Mouse (Mus musculus) MEL (cell line): ENCODE results near the gene Tspan4. TPM values are rescaled to one million over a fixed set of nuclear protein-coding genes. Genes with fewer than 3 reads are reported as not detected.

ENCODE experiments used
- DNase-seq: peaks from one replicate; pipeline ENCODE4 v3.0.0; 2011; ENCODE audit warnings: low read depth, low spot score
- H3K27ac ChIP-seq: 2 replicates; pipeline ENCODE4 v1.5.1; 2012; ENCODE audit warnings: low read depth, mild to moderate bottlenecking, control low read depth, low read length, moderate library complexity; ENCODE audit not compliant: control insufficient read depth
- H3K27me3 ChIP-seq, 2 experiments: fragments of 150-350 bp in 1 of 2; sonication (generic) in 1 of 2; 2 replicates each; pipeline ENCODE4 v1.6.1; 2012; ENCODE audit warnings: low read length in 2 of 2, mild to moderate bottlenecking in 2 of 2, improper control_type of control experiment in 1 of 2, moderate library complexity in 1 of 2; ENCODE audit not compliant: insufficient read depth in 2 of 2, control insufficient read depth in 1 of 2
- H3K36me3 ChIP-seq, 2 experiments: 2 replicates each; pipeline ENCODE4 v1.6.1; 2012 to 2014; ENCODE audit warnings: low read length in 2 of 2, improper control_type of control experiment in 1 of 2, inconsistent platforms in 1 of 2, mild to moderate bottlenecking in 1 of 2; ENCODE audit not compliant: insufficient read depth in 2 of 2, control insufficient read depth in 1 of 2
- H3K4me1 ChIP-seq, 2 experiments: fragments of 150-350 bp in 1 of 2; sonication (generic) in 1 of 2; 2 replicates each; pipeline ENCODE4 v1.6.1; 2012; ENCODE audit warnings: low read length in 2 of 2, improper control_type of control experiment in 1 of 2, mild to moderate bottlenecking in 1 of 2; ENCODE audit not compliant: insufficient read depth in 2 of 2, control insufficient read depth in 1 of 2
- H3K4me3 ChIP-seq, 2 experiments: fragments of 150-350 bp in 1 of 2; sonication (generic) in 1 of 2; 2 replicates each; pipeline ENCODE4 v1.5.1; 2012; ENCODE audit warnings: low read depth in 2 of 2, low read length in 2 of 2, mild to moderate bottlenecking in 2 of 2, moderate library complexity in 2 of 2, control low read depth in 1 of 2, improper control_type of control experiment in 1 of 2; ENCODE audit not compliant: control insufficient read depth in 1 of 2, insufficient read depth in 1 of 2
- H3K79me2 ChIP-seq: 2 replicates; pipeline ENCODE4 v1.6.1; 2012; ENCODE audit warnings: mild to moderate bottlenecking, low read length, moderate library complexity; ENCODE audit not compliant: control insufficient read depth, poor library complexity, insufficient read depth
- H3K9ac ChIP-seq: 2 replicates; pipeline ENCODE4 v1.6.1; 2012; ENCODE audit warnings: low read depth, mild to moderate bottlenecking, control low read depth, low read length, moderate library complexity; ENCODE audit not compliant: control insufficient read depth, poor library complexity, severe bottlenecking
- H3K9me3 ChIP-seq: fragments of 150-350 bp; sonication (generic); replicated peaks from 2 replicates; pipeline ENCODE4 v1.6.1; 2012; ENCODE audit warnings: mild to moderate bottlenecking, low read length, improper control_type of control experiment, moderate library complexity; ENCODE audit not compliant: insufficient read depth
- CHD2 ChIP-seq: IDR thresholded peaks from 2 replicates; pipeline ENCODE4 v1.6.1; 2011; ENCODE audit warnings: low read length, improper control_type of control experiment
- CTCF ChIP-seq, 3 experiments: IDR thresholded peaks in 2 of 3; conservative IDR thresholded peaks in 1 of 3; 2 replicates each; pipeline ENCODE4 v1.5.1; 2011 to 2012; ENCODE audit warnings: low read length in 3 of 3, low read depth in 2 of 3, mild to moderate bottlenecking in 2 of 3, improper control_type of control experiment in 1 of 3, inconsistent platforms in 1 of 3, mixed read lengths in 1 of 3, moderate library complexity in 1 of 3; ENCODE audit not compliant: control insufficient read depth in 1 of 3, insufficient read depth in 1 of 3, poor library complexity in 1 of 3, severe bottlenecking in 1 of 3
- E2F4 ChIP-seq: IDR thresholded peaks from 2 replicates; pipeline ENCODE4 v1.6.1; 2011; ENCODE audit warnings: low read depth, low read length, improper control_type of control experiment, borderline replicate concordance
- ELF1 ChIP-seq: IDR thresholded peaks from 2 replicates; pipeline ENCODE4 v1.6.1; 2014; ENCODE audit warnings: low read depth, mild to moderate bottlenecking, inconsistent platforms, low read length, improper control_type of control experiment, moderate library complexity
- EP300 ChIP-seq, 2 experiments: IDR thresholded peaks; 2 replicates each; pipeline ENCODE4 v1.6.1; 2011; ENCODE audit warnings: improper control_type of control experiment in 2 of 2, low read length in 2 of 2, low read depth in 1 of 2, mild to moderate bottlenecking in 1 of 2
- ETS1 ChIP-seq: IDR thresholded peaks from 2 replicates; pipeline ENCODE4 v1.6.1; 2012; ENCODE audit warnings: low read depth, mild to moderate bottlenecking, inconsistent platforms, low read length, improper control_type of control experiment, moderate library complexity
- GABPA ChIP-seq: IDR thresholded peaks from 2 replicates; pipeline ENCODE4 v1.6.1; 2012; ENCODE audit warnings: low read depth, mild to moderate bottlenecking, inconsistent platforms, low read length, improper control_type of control experiment, moderate library complexity
- GATA1 ChIP-seq: IDR thresholded peaks from 2 replicates; pipeline ENCODE4 v1.6.1; 2011; ENCODE audit warnings: low read depth, low read length, improper control_type of control experiment
- MAFK ChIP-seq: IDR thresholded peaks from 2 replicates; pipeline ENCODE4 v1.6.1; 2011; ENCODE audit warnings: low read depth, mild to moderate bottlenecking, low read length, improper control_type of control experiment, borderline replicate concordance
- MAX ChIP-seq: IDR thresholded peaks from 2 replicates; pipeline ENCODE4 v1.6.1; 2011; ENCODE audit warnings: low read length, improper control_type of control experiment
- MAZ ChIP-seq: IDR thresholded peaks from 2 replicates; pipeline ENCODE4 v1.6.1; 2012; ENCODE audit warnings: low read depth, mild to moderate bottlenecking, inconsistent platforms, low read length, improper control_type of control experiment
- MEF2A ChIP-seq: IDR thresholded peaks from 2 replicates; pipeline ENCODE4 v1.6.1; 2014; ENCODE audit warnings: low read depth, mild to moderate bottlenecking, inconsistent platforms, low read length, improper control_type of control experiment; ENCODE audit not compliant: poor library complexity, insufficient replicate concordance, severe bottlenecking; ENCODE audit errors: extremely low read depth
- MXI1 ChIP-seq: IDR thresholded peaks from 2 replicates; pipeline ENCODE4 v1.6.1; 2011; ENCODE audit warnings: mild to moderate bottlenecking, low read depth, low read length, improper control_type of control experiment
- MYB ChIP-seq: IDR thresholded peaks from 2 replicates; pipeline ENCODE4 v1.6.1; 2011; ENCODE audit warnings: mild to moderate bottlenecking, low read depth, low read length, improper control_type of control experiment
- MYC ChIP-seq: IDR thresholded peaks from 2 replicates; pipeline ENCODE4 v1.6.1; 2011; ENCODE audit warnings: low read depth, mild to moderate bottlenecking, low read length, improper control_type of control experiment, moderate library complexity
- NELFE ChIP-seq: IDR thresholded peaks from 2 replicates; pipeline ENCODE4 v1.6.1; 2011; ENCODE audit warnings: low read depth, low read length, improper control_type of control experiment
- NRF1 ChIP-seq: IDR thresholded peaks from 2 replicates; pipeline ENCODE4 v1.6.1; 2014; ENCODE audit warnings: low read depth, mild to moderate bottlenecking, inconsistent platforms, low read length, improper control_type of control experiment, moderate library complexity; ENCODE audit not compliant: poor library complexity, insufficient read depth, severe bottlenecking
- POLR2AphosphoS2 ChIP-seq: IDR thresholded peaks from 2 replicates; pipeline ENCODE4 v1.6.1; 2011; ENCODE audit warnings: low read length, improper control_type of control experiment
- POLR2AphosphoS5 ChIP-seq: IDR thresholded peaks from 2 replicates; pipeline ENCODE4 v1.6.1; 2012; ENCODE audit warnings: low read depth, borderline replicate concordance, mild to moderate bottlenecking, inconsistent platforms, low read length, moderate library complexity, mixed read lengths
- RAD21 ChIP-seq: IDR thresholded peaks from 2 replicates; pipeline ENCODE4 v1.6.1; 2011; ENCODE audit warnings: mild to moderate bottlenecking, low read depth, low read length, improper control_type of control experiment
- RCOR1 ChIP-seq: IDR thresholded peaks from 2 replicates; pipeline ENCODE4 v1.6.1; 2012; ENCODE audit warnings: low read depth, mild to moderate bottlenecking, inconsistent platforms, low read length, improper control_type of control experiment
- SIN3A ChIP-seq: IDR thresholded peaks from 2 replicates; pipeline ENCODE4 v1.6.1; 2012; ENCODE audit warnings: low read length, improper control_type of control experiment, inconsistent platforms
- SMC3 ChIP-seq: IDR thresholded peaks from 2 replicates; pipeline ENCODE4 v1.6.1; 2011; ENCODE audit warnings: low read depth, low read length, improper control_type of control experiment
- TAL1 ChIP-seq: IDR thresholded peaks from 2 replicates; pipeline ENCODE4 v1.6.1; 2012; ENCODE audit warnings: mild to moderate bottlenecking, inconsistent platforms, low read length, moderate library complexity, mixed read lengths
- TCF12 ChIP-seq: IDR thresholded peaks from 2 replicates; pipeline ENCODE4 v1.6.1; 2014; ENCODE audit warnings: low read depth, mild to moderate bottlenecking, inconsistent platforms, low read length, improper control_type of control experiment, moderate library complexity
- UBTF ChIP-seq: IDR thresholded peaks from 2 replicates; pipeline ENCODE4 v1.6.1; 2012; ENCODE audit warnings: low read depth, mild to moderate bottlenecking, inconsistent platforms, low read length, improper control_type of control experiment, moderate library complexity, borderline replicate concordance; ENCODE audit not compliant: insufficient read depth
- USF2 ChIP-seq, 2 experiments: IDR thresholded peaks; 2 replicates each; pipeline ENCODE4 v1.6.1; 2011 to 2012; ENCODE audit warnings: improper control_type of control experiment in 2 of 2, low read length in 2 of 2, borderline replicate concordance in 1 of 2, inconsistent platforms in 1 of 2, low read depth in 1 of 2, mild to moderate bottlenecking in 1 of 2; ENCODE audit not compliant: insufficient read depth in 1 of 2
- ZC3H11A ChIP-seq: IDR thresholded peaks from 2 replicates; pipeline ENCODE4 v1.6.1; 2012; ENCODE audit warnings: low read depth, mild to moderate bottlenecking, inconsistent platforms, low read length, improper control_type of control experiment
- polyA plus RNA-seq, 2 experiments: library from polyadenylated mRNA; stranded (reverse) in 1 of 2; unstranded in 1 of 2; fragments of >175 nt in 1 of 2; fragments of >200 nt in 1 of 2; gene quantifications; 2 replicates each; pipeline versions ENCODE4 v1.2.1 to v1.2.4; 2012; ENCODE audit warnings: low replicate concordance in 2 of 2, low read depth in 1 of 2; ENCODE audit not compliant: insufficient read length in 2 of 2, insufficient read depth in 1 of 2, missing spikeins in 1 of 2
- total RNA-seq: library from RNA; depleted of rRNA; stranded (reverse); fragments of 300-350 nt; gene quantifications from 2 replicates; pipeline ENCODE4 v1.2.3, GENCODE M21; 2012

The Tspan4 gene
- total and polyA plus RNA-seq, 3 experiments = 97.9 to 110 TPM; not detected in 1

GRCm38 (mm10) chr7:141485606-141486005 is 10.6 kb downstream of the Tspan4 start:
- H3K9me3 ChIP-seq = no peaks in the 10 kb centered on the region
- no peaks in the 10 kb centered on the region for H3K4me1 ChIP-seq
- no peak overlapping the region for H3K27ac ChIP-seq
- H3K4me3 ChIP-seq = no peak overlapping the region
- no peak for DNase-seq
- TF ChIP-seq UBTF = no peak
- no peak for TF ChIP-seq RCOR1
- no peak for TF ChIP-seq SMC3
- TF ChIP-seq CTCF (IDR thresholded peaks at IDR 0.05 in 2 of 3, conservative IDR thresholded peaks at IDR 0.05 in 1 of 3; ENCODE audit: control insufficient read depth in 1 of 3, insufficient read depth in 1 of 3, low read depth in 2 of 3, low read length in 3 of 3, poor library complexity in 1 of 3, severe bottlenecking in 1 of 3) = no peak
- TF ChIP-seq USF2 (IDR thresholded peaks at IDR 0.05; ENCODE audit: borderline replicate concordance in 1 of 2, insufficient read depth in 1 of 2, low read depth in 1 of 2, low read length in 2 of 2) = no peak
- TF ChIP-seq MYB = no peak
- TF ChIP-seq NRF1 = no peak
- TF ChIP-seq ETS1 = no peak
- TF ChIP-seq CHD2 = no peak
- no peak for TF ChIP-seq NELFE
- TF ChIP-seq ZC3H11A = no peak
- TF ChIP-seq GATA1 = no peak
- TF ChIP-seq MYC = no peak
- no peak for TF ChIP-seq MXI1
- no peaks in the 10 kb centered on the region for H3K36me3 ChIP-seq
- H3K27me3 ChIP-seq = no peaks in the 10 kb centered on the region
- H3K9ac ChIP-seq = no peak overlapping the region
- peaks cover 2% of the 10 kb centered on the region; the same call in 1 of the 2 replicates for H3K79me2 ChIP-seq

- H3K4me3 ChIP-seq = no peak overlapping the region
- no peaks in the 10 kb centered on the region for H3K79me2 ChIP-seq
- DNase-seq = no peak
- no peak for TF ChIP-seq MAX
- no peak for TF ChIP-seq UBTF
- no peak for TF ChIP-seq POLR2AphosphoS2
- no peak for TF ChIP-seq TAL1
- TF ChIP-seq MYB = no peak
- TF ChIP-seq E2F4 = no peak
- no peak for TF ChIP-seq SIN3A
- no peak for TF ChIP-seq EP300 (IDR thresholded peaks at IDR 0.05; ENCODE audit: low read depth in 1 of 2, low read length in 2 of 2)
- TF ChIP-seq CHD2 = no peak
- TF ChIP-seq MAFK = no peak
- TF ChIP-seq POLR2AphosphoS5 = no peak
- no peak for TF ChIP-seq TCF12
- TF ChIP-seq MAZ = no peak
- TF ChIP-seq RAD21 = no peak
- TF ChIP-seq ELF1 = no peak
- TF ChIP-seq MEF2A = no peak
- no peak for TF ChIP-seq GABPA
- no peak overlapping the region for H3K27ac ChIP-seq
- H3K27me3 ChIP-seq = no peaks in the 10 kb centered on the region
- H3K4me1 ChIP-seq = no peaks in the 10 kb centered on the region
- no peak overlapping the region for H3K9ac ChIP-seq
- no peaks in the 10 kb centered on the region for H3K9me3 ChIP-seq
- H3K36me3 ChIP-seq = no peaks in the 10 kb centered on the region
Observed at GRCm38 (mm10) chr7:141486239-141486638, 11.2 kb downstream of the Tspan4 start.
